Mouse (Mus musculus) gastrocnemius, adult 2 months (tissue): ENCODE measurements around the gene Rps19bp1. TPM values are rescaled to one million over a fixed set of nuclear protein-coding genes. Genes with fewer than 3 reads are reported as not detected.
A peak's percentile ranks its signal among the peaks of the same experiment; 100 is the strongest.

Source experiments
- DNase-seq: peaks from one replicate; pipeline ENCODE4 v3.0.0; 2022
- H3K27ac ChIP-seq: fragments of 200-600 bp; 2 replicates; pipeline ENCODE4 v1.8.1; 2022; ENCODE audit warnings: mild to moderate bottlenecking
- H3K4me3 ChIP-seq: fragments of 200-600 bp; 2 replicates; pipeline ENCODE4 v1.8.1; 2022; ENCODE audit warnings: mild to moderate bottlenecking, moderate library complexity
- CTCF ChIP-seq: fragments of 200-600 bp; IDR thresholded peaks from 2 replicates; pipeline ENCODE4 v1.8.1; 2022; ENCODE audit warnings: antibody characterized with exemption, mild to moderate bottlenecking, moderate library complexity
- intact Hi-C: fragments of 180-260 bp; cut with DNase I; formaldehyde crosslinking; loops from one replicate; pipeline ENCODE4 v1.15.1; 2025
- total RNA-seq, 2 experiments: library from RNA; stranded (reverse); gene quantifications; 2 replicates each; pipeline ENCODE4 v1.2.3; 2021

Gene Rps19bp1
- total RNA-seq, 2 experiments from 2014 or later, result 11.3 to 16.0 TPM

- Histone ChIP-seq H3K27ac (no peak overlapping the region), H3K4me3 (no peak overlapping the region)
- intact Hi-C loops, result loop anchor here (1.0 to 5.0 kb wide), 2 partner anchors 36 to 133 kb away; partner anchors contain the start of genes Rpl3 and Syngr1
- TF ChIP-seq CTCF, result peak; percentile 66
- DNase-seq, result peak; percentile 58
Measured at GRCm38 (mm10) chr15:80225796-80226195, 38.3 kb downstream of the Rps19bp1 start.

DNA sequence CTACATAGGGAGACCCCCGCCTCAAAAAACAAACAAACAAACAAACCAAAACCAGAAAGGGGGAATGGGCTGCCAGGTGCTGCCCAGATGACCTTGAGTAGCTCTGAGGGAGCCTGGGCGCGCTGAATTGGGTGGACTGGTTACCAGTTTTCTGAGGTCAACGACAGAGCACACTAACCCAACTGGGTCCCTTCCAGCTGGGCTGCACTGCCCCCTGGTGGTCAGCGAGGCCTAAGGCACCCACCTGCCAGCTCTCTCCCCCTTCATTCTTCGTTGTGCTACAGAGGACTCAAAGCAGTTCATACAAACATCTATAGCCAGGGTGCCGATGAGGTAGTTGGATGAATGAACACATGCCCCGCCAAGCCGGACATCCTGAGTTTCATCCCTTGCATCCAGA, 38.9 kb downstream of the Rps19bp1 start:
- intact Hi-C loops, result loop anchor here (1.0 to 5.0 kb wide), 2 partner anchors 36 to 133 kb away; partner anchors contain the start of genes Rpl3 and Syngr1
- Histone ChIP-seq H3K27ac (no peak overlapping the region), H3K4me3 (no peak overlapping the region)
- peak; percentile 90 for TF ChIP-seq CTCF
- peak; percentile 82 for DNase-seq

DNA sequence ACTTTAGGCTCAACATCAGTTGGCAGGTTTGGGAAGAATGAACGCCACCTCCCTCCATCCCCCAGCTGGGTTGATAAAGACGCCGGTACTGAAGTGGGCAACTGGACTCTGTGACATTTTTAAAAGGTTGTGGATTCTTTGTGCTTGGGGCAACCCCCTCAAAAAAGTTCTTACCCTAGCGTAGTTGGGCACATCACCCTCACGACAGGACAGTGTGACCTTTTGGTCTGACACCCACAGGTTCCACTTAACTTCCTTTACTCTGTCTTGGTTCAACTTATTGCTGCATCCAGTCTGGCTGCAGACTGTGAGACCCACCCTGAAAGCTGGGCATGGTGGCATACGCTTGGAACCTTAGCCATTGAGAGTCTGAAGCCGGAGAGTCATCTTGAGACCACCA, 40.4 kb downstream of the Rps19bp1 start:
- no peak overlapping the region for H3K4me3 ChIP-seq
- no peak for TF ChIP-seq CTCF
- no peak overlapping the region for H3K27ac ChIP-seq
- DNase-seq, result no peak
- intact Hi-C loops, result no loop called here

DNA sequence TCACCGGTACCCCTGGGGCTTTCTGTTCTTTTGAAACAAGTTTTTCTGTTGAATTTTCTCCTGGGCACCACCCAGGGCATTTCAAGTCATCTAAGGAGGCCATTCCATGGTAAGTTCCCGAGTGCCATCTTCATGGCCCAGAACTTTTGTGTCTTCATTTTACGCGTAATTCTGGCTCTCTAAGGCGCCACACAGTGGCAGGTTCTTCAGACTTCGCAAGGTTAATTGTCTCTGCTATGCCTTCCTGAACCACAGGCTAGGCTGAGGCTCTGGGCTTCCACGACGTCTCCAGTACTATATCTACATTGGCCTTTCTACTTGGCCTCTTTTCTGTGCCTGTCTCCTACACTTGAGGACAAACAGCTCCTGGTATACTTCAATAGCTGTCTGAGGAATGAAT, 43.1 kb downstream of the Rps19bp1 start:
- no peak for DNase-seq
- H3K4me3 ChIP-seq, result no peak overlapping the region
- TF ChIP-seq CTCF, result no peak
- no peak overlapping the region for H3K27ac ChIP-seq
- intact Hi-C loops, result no loop called here

GRCm38 (mm10) chr15:80219705-80220657, 44.1 kb downstream of the Rps19bp1 start:
- DNase-seq, result no peak
- Histone ChIP-seq H3K4me3 (no peak overlapping the region), H3K27ac (no peak overlapping the region)
- no peak for TF ChIP-seq CTCF
- intact Hi-C loops, result no loop called here

DNA sequence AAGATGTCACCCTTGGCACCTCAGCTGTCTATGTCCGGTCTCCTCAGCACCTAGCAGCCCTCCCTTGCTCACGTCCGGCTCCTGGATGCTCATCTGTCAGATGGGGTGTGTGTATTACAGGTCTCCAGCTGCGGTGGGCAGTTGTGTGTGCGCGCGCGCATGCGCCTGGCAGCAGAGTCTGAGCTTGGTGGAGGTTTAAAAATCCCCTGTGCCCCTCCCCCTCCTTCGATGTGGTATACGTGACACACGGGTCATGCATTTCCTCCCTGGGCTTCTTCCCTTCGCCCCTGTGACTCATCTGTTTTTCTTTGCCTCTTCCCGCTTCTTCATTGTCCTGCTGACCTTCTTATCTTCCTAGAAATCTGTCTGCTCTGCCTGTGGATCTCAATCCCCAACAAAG, 44.9 kb downstream of the Rps19bp1 start:
- H3K27ac ChIP-seq, result no peak overlapping the region
- no peak for TF ChIP-seq CTCF
- intact Hi-C loops, result no loop called here
- no peak for DNase-seq
- H3K4me3 ChIP-seq, result no peak overlapping the region

- DNase-seq, result no peak
- Histone ChIP-seq H3K4me3 (no peak overlapping the region), H3K27ac (no peak overlapping the region)
- intact Hi-C loops, result no loop called here
- TF ChIP-seq CTCF, result no peak
Measured at GRCm38 (mm10) chr15:80217476-80217875, 46.6 kb downstream of the Rps19bp1 start.

GRCm38 (mm10) chr15:80216480-80216820, 47.7 kb downstream of the Rps19bp1 start:
- intact Hi-C loops, result no loop called here
- no peak for TF ChIP-seq CTCF
- no peak overlapping the region for H3K4me3 ChIP-seq
- H3K27ac ChIP-seq, result no peak overlapping the region
- DNase-seq, result no peak

DNA sequence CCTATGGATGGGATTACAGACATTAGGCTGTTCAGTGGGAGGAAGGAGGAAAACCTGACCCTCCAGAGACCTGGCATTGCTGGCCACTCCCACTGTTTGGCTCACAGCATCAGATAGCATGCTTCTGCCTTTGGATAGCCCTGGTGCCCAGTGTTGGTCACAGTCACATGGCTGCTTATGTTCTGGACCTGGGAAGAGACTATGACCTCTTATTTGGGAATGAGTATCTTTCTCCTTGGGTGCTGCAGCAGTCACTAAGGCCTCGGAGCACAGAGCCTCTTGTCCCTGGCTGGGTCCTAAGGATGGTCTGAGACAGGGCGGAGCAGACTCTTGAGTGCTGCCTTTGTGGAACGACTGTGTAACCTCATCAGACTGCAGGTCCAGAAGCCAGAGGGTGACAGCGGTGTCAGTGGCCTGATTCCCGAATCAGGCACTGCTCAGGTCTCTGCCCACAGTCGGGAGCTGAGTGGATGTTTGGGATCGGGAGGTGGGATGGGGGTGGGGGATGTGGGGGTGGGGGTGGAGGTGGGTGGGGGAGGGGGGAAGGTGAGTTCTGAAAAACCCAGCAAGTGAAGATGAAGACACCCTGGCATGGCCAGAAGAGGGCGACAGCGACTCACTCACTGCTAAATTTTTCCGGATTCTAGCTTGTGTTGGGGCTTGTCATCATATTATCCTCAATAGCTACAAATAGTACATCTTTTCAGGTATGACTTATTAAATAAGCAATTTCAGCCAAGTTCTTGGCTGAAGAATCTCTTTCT, 48.2 kb downstream of the Rps19bp1 start:
- no peak overlapping the region for H3K4me3 ChIP-seq
- no peak for DNase-seq
- intact Hi-C loops, result no loop called here
- TF ChIP-seq CTCF, result peak; percentile 56
- H3K27ac ChIP-seq, result no peak overlapping the region

DNA sequence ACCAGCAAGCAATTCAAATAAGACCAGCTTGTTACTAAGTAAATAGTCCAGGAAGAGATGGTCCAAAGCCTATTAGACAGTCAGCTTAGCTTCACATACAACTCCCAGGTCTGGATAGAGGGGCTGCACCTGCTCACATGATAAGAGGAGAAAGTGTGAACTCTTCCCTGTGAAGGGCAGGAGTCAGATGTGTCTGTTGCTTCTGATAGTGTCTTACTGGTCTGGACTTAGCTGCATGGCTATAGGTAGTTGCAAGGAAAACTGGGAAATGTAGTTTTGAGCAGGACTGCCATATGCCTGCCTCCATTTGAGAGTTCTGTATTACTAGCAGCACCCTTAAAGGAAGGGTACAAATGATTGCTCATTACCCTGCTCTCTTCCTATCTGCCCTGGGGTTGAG, 50.4 kb downstream of the Rps19bp1 start:
- no peak for DNase-seq
- Histone ChIP-seq H3K27ac (no peak overlapping the region), H3K4me3 (no peak overlapping the region)
- intact Hi-C loops, result no loop called here
- no peak for TF ChIP-seq CTCF

Other genes starting within 250 kb of the Rps19bp1 start
- 10 to 100 TPM; 14.3 to 17.3 TPM for gene Pdgfb, start 249.3 kb downstream of the Rps19bp1 start, total RNA-seq
- gene Syngr1, start 173.0 kb downstream of the Rps19bp1 start, total RNA-seq, result 10 to 100 TPM; 46.1 to 46.4 TPM
- gene Rpl3, start 172.4 kb downstream of the Rps19bp1 start, total RNA-seq, result 10 to 100 TPM; 38.6 to 51.4 TPM
- 10 to 100 TPM; 13.0 to 16.1 TPM for gene Tab1, start 131.2 kb downstream of the Rps19bp1 start, total RNA-seq
- gene Mgat3, start 90.6 kb downstream of the Rps19bp1 start, total RNA-seq, result under 1 TPM; 0.61 to 0.78 TPM
- gene Mief1, start 30.3 kb downstream of the Rps19bp1 start, total RNA-seq, result 10 to 100 TPM; 20.6 to 24.6 TPM
- 10 to 100 TPM; 10.3 to 12.7 TPM for gene AC140267.1, start 28.5 kb downstream of the Rps19bp1 start, total RNA-seq
- gene Atf4, start 9.1 kb downstream of the Rps19bp1 start, total RNA-seq, result 100 to 1,000 TPM; 146 to 171 TPM
- gene Cacna1i, start 22.9 kb upstream of the Rps19bp1 start, total RNA-seq, result under 1 TPM; 0.28 to 0.46 TPM